Mouse (Mus musculus) kidney, embryonic 15.5 days (tissue): ENCODE data around the gene Slc44a3. TPM values are rescaled to one million over a fixed set of nuclear protein-coding genes. Genes with fewer than 3 reads are reported as not detected.

Experiments
- ATAC-seq: fragments of 200-750 bp; cut with Nextera tagmentation; replicated peaks from 2 replicates; pipeline ENCODE4 v1.8.0; 2017; ENCODE audit warnings: moderate TSS enrichment; ENCODE audit not compliant: low FRiP score
- H3K27ac ChIP-seq: fragments of 300-500 bp; sonication (generic); 2 replicates; pipeline ENCODE4 v1.5.1; 2015; ENCODE audit warnings: mild to moderate bottlenecking, inconsistent platforms
- H3K27me3 ChIP-seq: fragments of 300-500 bp; sonication (generic); 2 replicates; pipeline ENCODE4 v1.6.1; 2015; ENCODE audit warnings: inconsistent platforms
- H3K36me3 ChIP-seq: fragments of 300-500 bp; sonication (generic); 2 replicates; pipeline ENCODE4 v1.6.1; 2015; ENCODE audit warnings: inconsistent platforms
- H3K4me1 ChIP-seq: fragments of 300-500 bp; sonication (generic); 2 replicates; pipeline ENCODE4 v1.6.1; 2015; ENCODE audit warnings: inconsistent platforms
- H3K4me2 ChIP-seq: fragments of 300-500 bp; sonication (generic); 2 replicates; pipeline ENCODE4 v1.6.1; 2015; ENCODE audit warnings: moderate library complexity, mild to moderate bottlenecking, inconsistent platforms
- H3K4me3 ChIP-seq: fragments of 300-500 bp; sonication (generic); replicated peaks from 2 replicates; pipeline ENCODE4 v1.5.1; 2015; ENCODE audit warnings: mild to moderate bottlenecking, inconsistent platforms
- H3K9ac ChIP-seq: fragments of 300-500 bp; sonication (generic); 2 replicates; pipeline ENCODE4 v1.6.1; 2015; ENCODE audit warnings: mild to moderate bottlenecking, inconsistent platforms
- H3K9me3 ChIP-seq: fragments of 300-500 bp; sonication (generic); replicated peaks from 2 replicates; pipeline ENCODE4 v1.6.1; 2016; ENCODE audit warnings: inconsistent platforms
- WGBS: fragments of 180-500 bp; shearing (Covaris S2); methylation state at CpG from one replicate; pipeline ENCODE4 v1.1.7; 2015; ENCODE audit warnings: mixed read lengths; 5-methylcytosine and 5-hydroxymethylcytosine counted together
- polyA plus RNA-seq: library from polyadenylated mRNA; unstranded; fragments of >200 nt; fragmentation: Nextera tagmentation; extraction: Ambion mirVana; gene quantifications from 2 replicates; pipeline ENCODE4 v1.2.1, GENCODE M21; 2015

The Slc44a3 gene
- polyA plus RNA-seq, 1 experiment from 2014 or later: 7.2 TPM

DNA sequence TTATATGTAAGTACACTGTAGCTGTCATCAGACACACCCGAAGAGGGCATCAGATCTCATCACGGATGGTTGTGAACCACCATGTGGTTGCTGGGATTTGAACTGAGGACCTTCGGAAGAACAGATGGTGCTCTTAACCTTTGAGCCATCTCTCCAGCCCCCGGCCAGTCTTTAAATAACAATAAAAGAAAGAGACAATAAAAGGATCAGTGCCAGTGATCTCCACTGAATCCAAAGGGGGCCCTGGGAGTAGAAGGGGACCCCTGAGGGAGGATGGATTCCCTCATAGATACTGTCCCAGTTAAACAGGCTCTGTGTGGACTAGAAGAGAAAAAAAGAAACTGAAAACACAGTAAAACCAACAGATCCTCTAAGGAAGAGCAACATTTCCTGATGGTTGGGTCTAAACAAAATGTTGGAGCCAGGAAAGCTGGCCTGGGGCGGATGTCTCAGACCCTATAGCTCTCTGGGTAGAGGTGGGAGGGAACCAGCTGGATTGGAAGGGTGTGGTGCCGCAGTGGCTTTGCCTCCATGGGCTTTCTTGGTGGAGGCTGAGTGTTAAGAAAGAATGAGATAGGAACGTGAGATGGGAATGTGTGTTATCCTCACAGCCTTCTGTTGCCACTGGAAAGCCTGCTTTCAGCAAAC is 101.8 kb downstream of the Slc44a3 start:
- Histone ChIP-seq H3K4me2 (peak overlapping the region; percentile 15; the same call in 1 of the 2 replicates), H3K27me3 (no peaks in the 10 kb centered on the region), H3K9me3 (no peaks in the 10 kb centered on the region), H3K27ac (no peak overlapping the region; the same call in 1 of the 2 replicates), H3K9ac (no peak overlapping the region), H3K4me3 (no peak overlapping the region), H3K36me3 (no peaks in the 10 kb centered on the region), H3K4me1 (peaks cover 70% of the 10 kb centered on the region)
- no peak for ATAC-seq
- WGBS: 49% methylated on average over 7 of the region's 7 CpGs

GRCm38 (mm10) chr3:121429469-121429868 is 102.7 kb downstream of the Slc44a3 start:
- Histone ChIP-seq H3K4me3 (peak overlapping the region; percentile 97), H3K4me1 (peaks cover 68% of the 10 kb centered on the region), H3K27ac (no peak overlapping the region), H3K9me3 (no peaks in the 10 kb centered on the region), H3K4me2 (peak overlapping the region; percentile 93), H3K9ac (0 out of 2 replicates have a peak overlapping the region, but pooled peaks have one; percentile 2), H3K36me3 (no peaks in the 10 kb centered on the region), H3K27me3 (no peaks in the 10 kb centered on the region)
- ATAC-seq: no peak
- 40% methylated on average over 3 of the region's 3 CpGs for WGBS

GRCm38 (mm10) chr3:121428696-121429259 is 103.4 kb downstream of the Slc44a3 start:
- no peaks in the 10 kb centered on the region for H3K36me3 ChIP-seq
- H3K9ac ChIP-seq: peak overlapping the region; percentile 98
- H3K27ac ChIP-seq: 0 out of 2 replicates have a peak overlapping the region, but pooled peaks have one; percentile 99
- H3K4me3 ChIP-seq: peak overlapping the region; percentile 97
- ATAC-seq: no peak
- peaks cover 61% of the 10 kb centered on the region for H3K4me1 ChIP-seq
- H3K9me3 ChIP-seq: no peaks in the 10 kb centered on the region
- 35% methylated on average over 11 of the region's 11 CpGs for WGBS
- no peaks in the 10 kb centered on the region for H3K27me3 ChIP-seq
- peak overlapping the region; percentile 93 for H3K4me2 ChIP-seq

GRCm38 (mm10) chr3:121428230-121428629 is 104.0 kb downstream of the Slc44a3 start:
- Histone ChIP-seq H3K4me1 (peaks cover 55% of the 10 kb centered on the region), H3K27ac (peak overlapping the region; percentile 99), H3K4me2 (peak overlapping the region; percentile 93), H3K9me3 (no peaks in the 10 kb centered on the region), H3K36me3 (no peaks in the 10 kb centered on the region), H3K27me3 (no peaks in the 10 kb centered on the region), H3K9ac (peak overlapping the region; percentile 98), H3K4me3 (peak overlapping the region; percentile 97)
- WGBS: 6% methylated on average over 8 of the region's 8 CpGs
- ATAC-seq: no peak

GRCm38 (mm10) chr3:121427520-121427908 is 104.7 kb downstream of the Slc44a3 start:
- Histone ChIP-seq H3K9ac (peak overlapping the region; percentile 98), H3K4me3 (peak overlapping the region; percentile 97), H3K27me3 (no peaks in the 10 kb centered on the region), H3K4me2 (peak overlapping the region; percentile 93), H3K36me3 (no peaks in the 10 kb centered on the region), H3K9me3 (no peaks in the 10 kb centered on the region), H3K27ac (peak overlapping the region; percentile 99), H3K4me1 (peaks cover 48% of the 10 kb centered on the region)
- ATAC-seq: peak; percentile 31; the same call in 1 of the 2 replicates
- WGBS: 0% methylated on average over 13 of the region's 13 CpGs

DNA sequence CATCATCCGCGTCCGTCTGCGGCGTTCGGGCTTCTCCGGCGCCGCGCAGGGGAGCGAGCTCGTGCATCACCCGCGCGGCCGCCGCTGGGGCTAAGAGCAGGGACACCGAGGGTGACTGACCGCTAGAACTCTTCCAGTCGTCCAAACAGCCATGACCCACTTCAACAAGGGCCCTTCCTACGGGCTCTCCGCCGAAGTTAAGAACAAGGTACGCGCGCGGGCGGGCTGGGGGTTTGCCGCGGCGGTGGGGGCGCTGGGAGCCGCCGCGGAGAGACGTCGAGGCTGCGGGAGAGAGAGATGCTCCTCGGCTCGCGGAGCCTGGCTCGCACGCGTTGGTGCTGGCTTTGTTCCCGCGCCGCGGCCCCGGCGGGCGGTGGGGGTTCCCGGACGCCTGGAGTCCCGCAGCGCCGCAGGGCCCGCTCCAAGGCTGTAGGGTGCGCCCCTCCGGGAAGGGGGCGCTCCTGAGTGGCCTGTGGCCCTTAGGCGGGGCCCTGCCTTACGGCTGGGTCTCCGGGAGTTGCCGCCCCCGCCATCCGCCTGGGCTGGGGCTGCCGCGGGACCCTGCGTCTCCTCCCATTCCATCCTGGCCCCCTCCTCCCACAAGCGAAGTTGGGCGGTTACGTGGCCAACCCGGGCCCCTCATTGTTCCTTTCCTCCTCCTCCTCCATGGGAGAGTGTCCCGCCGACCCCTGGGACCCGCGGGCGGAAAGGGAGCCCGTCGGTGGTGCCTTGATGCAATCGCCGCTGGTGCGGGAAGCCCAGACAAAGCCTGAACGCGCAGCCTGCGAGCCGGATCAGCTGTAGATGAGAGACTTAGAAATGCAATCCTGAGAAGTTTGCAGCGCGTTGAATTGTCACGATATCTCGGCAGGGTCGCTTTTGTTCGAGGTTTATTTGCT is 105.3 kb downstream of the Slc44a3 start:
- Histone ChIP-seq H3K27ac (peak overlapping the region; percentile 99), H3K4me3 (peak overlapping the region; percentile 97), H3K9me3 (no peaks in the 10 kb centered on the region), H3K9ac (peak overlapping the region; percentile 98), H3K36me3 (no peaks in the 10 kb centered on the region), H3K27me3 (no peaks in the 10 kb centered on the region), H3K4me1 (peaks cover 43% of the 10 kb centered on the region), H3K4me2 (peak overlapping the region; percentile 93)
- WGBS: under 1% methylated on average over 77 of the region's 93 CpGs
- ATAC-seq: peak; percentile 84

DNA sequence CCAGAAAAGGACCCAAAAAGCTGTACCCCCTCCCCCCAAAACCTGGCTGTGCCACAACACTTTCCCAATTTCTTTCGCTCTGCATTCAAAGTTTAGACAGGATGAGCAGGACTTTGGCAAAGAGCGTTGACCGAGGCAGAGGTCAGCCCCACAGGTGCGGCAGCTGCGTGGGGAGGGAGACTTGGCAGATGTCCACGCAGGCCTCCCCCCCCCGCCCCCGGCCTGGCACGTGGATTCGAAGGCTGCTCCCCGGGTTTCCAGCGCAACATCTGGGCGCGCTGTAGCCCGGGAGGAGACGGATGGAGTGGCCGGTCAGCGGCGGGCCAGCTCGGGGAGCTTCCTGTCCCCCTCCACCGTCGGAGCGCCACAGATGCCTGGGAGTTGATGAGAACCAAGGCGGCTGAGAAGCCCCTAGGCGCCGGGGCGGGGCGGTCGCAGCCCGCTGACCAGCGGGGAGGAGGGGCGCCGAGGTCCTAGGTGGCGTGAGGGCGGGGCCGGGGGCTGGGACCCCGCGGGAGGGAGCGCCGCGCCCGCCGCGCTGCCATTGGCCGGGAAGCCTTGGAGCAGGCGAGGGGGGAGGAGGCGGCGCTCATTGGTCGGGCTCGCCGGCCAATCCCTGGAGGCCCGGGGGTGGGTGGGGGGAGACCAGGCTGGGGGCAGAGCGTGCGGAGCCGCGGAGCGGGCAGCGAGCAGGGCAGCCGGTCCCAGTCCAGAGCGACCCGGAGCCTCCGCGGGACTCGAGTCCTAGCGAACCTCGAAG is 106.2 kb downstream of the Slc44a3 start, which contains the start of gene Cnn3:
TSS of gene Cnn3 (plus strand) at position 637 of the 760 bp plus-strand sequence.
- H3K4me1 ChIP-seq: peaks cover 42% of the 10 kb centered on the region
- H3K9ac ChIP-seq: peak within 1 kb of the TSS; percentile 98
- WGBS: 1% methylated on average over 62 of the region's 66 CpGs
- H3K4me2 ChIP-seq: peak within 1 kb of the TSS; percentile 93
- peak within 1 kb of the TSS; percentile 97 for H3K4me3 ChIP-seq
- no peaks in the 10 kb centered on the region for H3K36me3 ChIP-seq
- no peaks in the 10 kb centered on the region for H3K9me3 ChIP-seq
- ATAC-seq: peak; percentile 95
- no peaks in the 10 kb centered on the region for H3K27me3 ChIP-seq
- peak within 1 kb of the TSS; percentile 99 for H3K27ac ChIP-seq

DNA sequence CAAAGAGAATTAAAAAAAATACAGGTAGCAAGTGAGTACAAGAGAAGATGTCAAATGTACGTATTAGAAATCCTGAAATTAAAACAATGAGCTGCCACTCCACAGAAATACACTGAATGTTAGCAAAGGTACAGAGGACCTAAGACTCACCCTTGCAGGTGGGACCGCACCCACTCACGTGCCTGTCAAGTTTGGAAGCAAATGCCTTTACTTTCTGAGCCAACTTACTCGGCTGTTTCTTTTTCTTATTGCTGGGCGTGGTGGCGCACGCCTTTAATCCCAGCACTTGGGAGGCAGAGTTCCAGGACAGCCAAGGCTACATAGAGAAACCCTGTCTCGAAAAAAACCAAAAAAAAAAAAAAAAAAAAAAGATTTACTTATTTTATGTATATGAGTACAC is 109.8 kb downstream of the Slc44a3 start:
- no peaks in the 10 kb centered on the region for H3K9me3 ChIP-seq
- WGBS: 84% methylated on average over 8 of the region's 8 CpGs
- H3K27ac ChIP-seq: no peak overlapping the region
- no peaks in the 10 kb centered on the region for H3K36me3 ChIP-seq
- no peak for ATAC-seq
- H3K4me2 ChIP-seq: no peak overlapping the region
- H3K9ac ChIP-seq: no peak overlapping the region
- peaks cover 29% of the 10 kb centered on the region for H3K4me1 ChIP-seq
- H3K27me3 ChIP-seq: no peaks in the 10 kb centered on the region
- H3K4me3 ChIP-seq: no peak overlapping the region

DNA sequence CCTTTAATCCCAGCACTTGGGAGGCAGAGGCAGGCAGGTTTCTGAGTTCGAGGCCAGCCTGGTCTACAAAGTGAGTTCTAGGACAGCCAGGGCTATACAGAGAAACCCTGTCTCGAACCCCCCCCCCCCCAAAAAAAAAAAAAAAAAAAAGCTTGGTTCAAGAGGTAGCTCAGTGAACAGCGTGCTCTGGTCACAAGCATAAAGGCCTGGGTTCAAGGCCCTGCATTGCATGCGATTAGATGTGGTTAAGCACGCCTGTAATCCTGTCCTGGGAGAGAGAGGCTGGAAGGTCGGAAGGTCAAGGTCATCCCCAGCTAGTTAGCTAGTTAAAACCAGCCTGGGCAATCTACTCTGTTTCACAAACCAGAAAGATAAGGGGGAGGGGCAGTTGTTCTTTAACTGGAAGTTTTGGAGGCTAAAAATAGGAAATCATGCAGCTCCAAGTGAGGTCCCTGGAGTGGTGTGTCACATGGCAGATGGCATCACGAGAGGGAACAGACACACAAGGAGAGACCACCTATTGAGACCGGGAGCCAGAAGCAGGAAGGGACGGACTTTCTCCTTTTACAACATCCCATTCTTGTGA is 113.3 kb downstream of the Slc44a3 start:
- H3K27ac ChIP-seq: no peak overlapping the region
- H3K9me3 ChIP-seq: no peaks in the 10 kb centered on the region
- peaks cover 18% of the 10 kb centered on the region for H3K4me1 ChIP-seq
- WGBS: 82% methylated on average over 9 of the region's 9 CpGs
- no peak overlapping the region for H3K9ac ChIP-seq
- H3K4me3 ChIP-seq: no peak overlapping the region
- peak; percentile 26; the same call in 1 of the 2 replicates for ATAC-seq
- H3K36me3 ChIP-seq: no peaks in the 10 kb centered on the region
- H3K27me3 ChIP-seq: no peaks in the 10 kb centered on the region
- no peak overlapping the region for H3K4me2 ChIP-seq

- peaks cover 18% of the 10 kb centered on the region for H3K4me1 ChIP-seq
- no peak for ATAC-seq
Observed at GRCm38 (mm10) chr3:121418251-121418601, 114.0 kb downstream of the Slc44a3 start.

More at GRCm38 (mm10) chr3:121418251-121418601, 114.0 kb downstream of the Slc44a3 start:
- H3K9me3 ChIP-seq: no peaks in the 10 kb centered on the region
- H3K9ac ChIP-seq: no peak overlapping the region
- no peaks in the 10 kb centered on the region for H3K36me3 ChIP-seq
- H3K27me3 ChIP-seq: no peaks in the 10 kb centered on the region
- 41% methylated on average over 6 of the region's 6 CpGs for WGBS
- no peak overlapping the region for H3K4me2 ChIP-seq
- no peak overlapping the region for H3K4me3 ChIP-seq
- 0 out of 2 replicates have a peak overlapping the region, but pooled peaks have one; percentile 34 for H3K27ac ChIP-seq
